Comparison of ENCODE assay signal across 18 mouse cellular contexts in genomic region chr11:30617571-30618097, GRCm38 (mm10). TPM values are rescaled to one million over a fixed set of nuclear protein-coding genes. Genes with fewer than 3 reads are reported as not detected.
DNase-seq lines count a peak whose midpoint lies in the region; ATAC-seq and TF ChIP-seq lines count a peak whose summit lies in the region.
"Had no signal": no experiment of that assay in that cellular context is flagged by ENCODE, and none has a peak within 500 bp of the region (broad histone marks: within the 10 kb centered on the region; RNA-seq: fewer than 3 reads in every experiment).

No protein-coding gene starts in this region.

- no peaks in the 10 kb centered on the region for H3K9me3 ChIP-seq in forebrain, embryonic 14.5 days (replicated peaks; ENCODE audit: control insufficient read depth, low read length)
- H3K9me3 ChIP-seq in forebrain, embryonic 13.5 days (replicated peaks) = no peaks in the 10 kb centered on the region
- no peaks in the 10 kb centered on the region for H3K9me3 ChIP-seq in lung, embryonic 14.5 days (ENCODE audit: low read depth, low read length)
- H3K9me3 ChIP-seq: heart, embryonic 10.5 days; limb, embryonic 15.5 days; neural tube, embryonic 12.5 days had no signal

- peak; percentile 13 for DNase-seq in forebrain, embryonic 14.5 days (ENCODE audit: low spot score)
- DNase-seq in lung, embryonic 14.5 days = peak; percentile 72
- DNase-seq in lung, postnatal 10 days = no peak
- DNase-seq in adrenal gland, adult 8-10 months = peak; percentile 24
- peak; percentile 46 for DNase-seq in embryo, embryonic 10.5 days (ENCODE audit: low spot score)
- DNase-seq in layer of hippocampus, postnatal 36 days = no peak
- DNase-seq: B cell, adult 2 months; cerebellum, adult 11 months; gastrocnemius, postnatal 10 days; kidney, adult 18-20 months had no signal

- H3K4me3 ChIP-seq in forebrain, embryonic 14.5 days (ENCODE audit: low read depth, low read length) = no peak overlapping the region
- H3K4me3 ChIP-seq in forebrain, embryonic 13.5 days = no peak overlapping the region
- H3K4me3 ChIP-seq in lung, embryonic 14.5 days (ENCODE audit: low read depth, low read length) = no peak overlapping the region
- H3K4me3 ChIP-seq: heart, embryonic 10.5 days; limb, embryonic 15.5 days; neural tube, embryonic 12.5 days had no signal

- TF ChIP-seq CTCF in lung, embryonic 14.5 days (IDR thresholded peaks at IDR 0.05; ENCODE audit: low read depth) = no peak

- H3K27ac ChIP-seq in forebrain, embryonic 14.5 days (ENCODE audit: low read depth, low read length) = no peak overlapping the region
- no peak overlapping the region for H3K27ac ChIP-seq in forebrain, embryonic 13.5 days
- H3K27ac ChIP-seq in lung, embryonic 14.5 days (ENCODE audit: low read depth) = peak overlapping the region; percentile 7; the same call in 1 of the 2 replicates
- H3K27ac ChIP-seq: heart, embryonic 10.5 days; hindbrain, postnatal 0 days; limb, embryonic 15.5 days; macrophage; neural tube, embryonic 12.5 days had no signal

- H3K36me3 ChIP-seq in forebrain, embryonic 14.5 days (ENCODE audit: control insufficient read depth, insufficient read depth, low read length) = no peaks in the 10 kb centered on the region
- H3K36me3 ChIP-seq in forebrain, embryonic 13.5 days (ENCODE audit: poor library complexity, severe bottlenecking) = no peaks in the 10 kb centered on the region
- H3K36me3 ChIP-seq in lung, embryonic 14.5 days (ENCODE audit: insufficient read depth) = no peaks in the 10 kb centered on the region
- H3K36me3 ChIP-seq: heart, embryonic 10.5 days; limb, embryonic 15.5 days; neural tube, embryonic 12.5 days had no signal

- no peaks in the 10 kb centered on the region for H3K4me1 ChIP-seq in forebrain, embryonic 14.5 days (ENCODE audit: control insufficient read depth, insufficient read depth, low read length)
- H3K4me1 ChIP-seq in forebrain, embryonic 13.5 days = no peaks in the 10 kb centered on the region
- H3K4me1 ChIP-seq in lung, embryonic 14.5 days (ENCODE audit: insufficient read depth) = no peaks in the 10 kb centered on the region
- H3K4me1 ChIP-seq: limb, embryonic 15.5 days; neural tube, embryonic 12.5 days had no signal

- no peak overlapping the region for H3K4me2 ChIP-seq in forebrain, embryonic 14.5 days (ENCODE audit: low read length)
- no peak overlapping the region for H3K4me2 ChIP-seq in forebrain, embryonic 13.5 days
- H3K4me2 ChIP-seq in lung, embryonic 14.5 days = no peak overlapping the region
- H3K4me2 ChIP-seq: limb, embryonic 15.5 days; neural tube, embryonic 12.5 days had no signal

- 34% methylated on average over 2 of the region's 2 CpGs for WGBS in forebrain, embryonic 14.5 days
- 35% methylated on average over 2 of the region's 2 CpGs for WGBS in forebrain, embryonic 13.5 days
- WGBS in lung, embryonic 14.5 days = 19% methylated on average over 2 of the region's 2 CpGs

- no peaks in the 10 kb centered on the region for H3K27me3 ChIP-seq in forebrain, embryonic 14.5 days (replicated peaks; ENCODE audit: control insufficient read depth, insufficient read depth, low read length)
- H3K27me3 ChIP-seq in forebrain, embryonic 13.5 days = no peaks in the 10 kb centered on the region
- no peaks in the 10 kb centered on the region for H3K27me3 ChIP-seq in lung, embryonic 14.5 days (ENCODE audit: insufficient read depth, low read length)
- H3K27me3 ChIP-seq: limb, embryonic 15.5 days; neural tube, embryonic 12.5 days had no signal

- no peak for ATAC-seq in forebrain, embryonic 14.5 days
- no peak for ATAC-seq in forebrain, embryonic 13.5 days
- no peak; the same call in 1 of the 2 replicates for ATAC-seq in lung, embryonic 14.5 days (ENCODE audit: insufficient read depth)
- ATAC-seq in monocyte, adult 5-6 weeks (replicated peaks; ENCODE audit: insufficient number of reproducible peaks, low FRiP score, low TSS enrichment, poor library complexity, severe bottlenecking) = no peak
- ATAC-seq: hindbrain, postnatal 0 days; midbrain, embryonic 16.5 days had no signal

- no peak overlapping the region for H3K9ac ChIP-seq in forebrain, embryonic 14.5 days (ENCODE audit: low read length)
- no peak overlapping the region for H3K9ac ChIP-seq in forebrain, embryonic 13.5 days
- H3K9ac ChIP-seq in lung, embryonic 14.5 days = no peak overlapping the region
- H3K9ac ChIP-seq: limb, embryonic 15.5 days; neural tube, embryonic 12.5 days had no signal

RNA-seq across cellular contexts. Expression of gene Acyp2, which starts 31.8 kb away (rescaled TPM):
- 10.1 and 13.3 TPM in 2 replicates for polyA plus RNA-seq in forebrain, embryonic 14.5 days (2014; fragmentation: Nextera tagmentation; extraction: Ambion mirVana)
- 8.3 and 10.1 TPM in 2 replicates for polyA plus RNA-seq in forebrain, embryonic 13.5 days (2015; fragmentation: Nextera tagmentation; extraction: Ambion mirVana)
- polyA plus RNA-seq in lung, embryonic 14.5 days (2014; fragmentation: Nextera tagmentation; extraction: Ambion mirVana) = 28.3 and 29.9 TPM in 2 replicates
- 10 to 100 TPM; 20.1 to 35.2 (median 23.2) TPM for total RNA-seq in adrenal gland, adult 8-10 months (2022)
- 3.0 to 7.5 TPM (median 3.7 TPM) in 3 replicates for total RNA-seq in monocyte, adult 5-6 weeks (2017)
- 10 to 100 TPM; 22.9 to 23.8 TPM for total RNA-seq in layer of hippocampus, postnatal 36 days (2021)

Comparison
In these comparisons a context has a peak if more than half of its experiments do, and no peak if none do; other contexts are left out.
1. DNase-seq: peak in forebrain, embryonic 14.5 days (single experiment), lung, embryonic 14.5 days (single experiment), adrenal gland, adult 8-10 months (single experiment) and embryo, embryonic 10.5 days (single experiment); none in lung, postnatal 10 days (single experiment) and layer of hippocampus, postnatal 36 days (0 of 2).